Mouse (Mus musculus) hindbrain, embryonic 15.5 days (tissue): ENCODE results near the gene Ube2dnl2. TPM values are rescaled to one million over a fixed set of nuclear protein-coding genes. Genes with fewer than 3 reads are reported as not detected.

ENCODE experiments used
- ATAC-seq: fragments of 200-750 bp; cut with Nextera tagmentation; 2 replicates; pipeline ENCODE4 v1.8.0; 2017; ENCODE audit warnings: low read depth, moderate number of reproducible peaks, moderate TSS enrichment; ENCODE audit not compliant: low FRiP score
- H3K27ac ChIP-seq: fragments of 300-500 bp; sonication (generic); replicated peaks from 2 replicates; pipeline ENCODE4 v1.5.1; 2015; ENCODE audit warnings: mild to moderate bottlenecking, inconsistent platforms
- H3K27me3 ChIP-seq: fragments of 300-500 bp; sonication (generic); 2 replicates; pipeline ENCODE4 v1.6.1; 2015; ENCODE audit warnings: control low read depth, inconsistent platforms
- H3K36me3 ChIP-seq: fragments of 300-500 bp; sonication (generic); 2 replicates; pipeline ENCODE4 v1.6.1; 2015; ENCODE audit warnings: control low read depth, inconsistent platforms
- H3K4me1 ChIP-seq: fragments of 300-500 bp; sonication (generic); replicated peaks from 2 replicates; pipeline ENCODE4 v1.6.1; 2015; ENCODE audit warnings: control low read depth, inconsistent platforms
- H3K4me2 ChIP-seq: fragments of 300-500 bp; sonication (generic); 2 replicates; pipeline ENCODE4 v1.6.1; 2015; ENCODE audit warnings: moderate library complexity, mild to moderate bottlenecking, inconsistent platforms
- H3K4me3 ChIP-seq: fragments of 300-500 bp; sonication (generic); 2 replicates; pipeline ENCODE4 v1.5.1; 2015; ENCODE audit warnings: mild to moderate bottlenecking, inconsistent platforms
- H3K9ac ChIP-seq: fragments of 300-500 bp; sonication (generic); 2 replicates; pipeline ENCODE4 v1.6.1; 2015; ENCODE audit warnings: inconsistent platforms
- H3K9me3 ChIP-seq: fragments of 300-500 bp; sonication (generic); 2 replicates; pipeline ENCODE4 v1.6.1; 2016; ENCODE audit warnings: control low read depth, inconsistent platforms
- whole genome bisulfite sequencing: fragments of 180-500 bp; shearing (Covaris S2); methylation state at CpG from one replicate; pipeline ENCODE4 v1.1.7; 2015; 5-methylcytosine and 5-hydroxymethylcytosine counted together
- polyA plus RNA-seq: library from polyadenylated mRNA; unstranded; fragments of >200 nt; fragmentation: Nextera tagmentation; extraction: Ambion mirVana; gene quantifications from 2 replicates; pipeline ENCODE4 v1.2.1, GENCODE M21; 2015

The Ube2dnl2 gene
- polyA plus RNA-seq: not detected in 2 replicates

DNA sequence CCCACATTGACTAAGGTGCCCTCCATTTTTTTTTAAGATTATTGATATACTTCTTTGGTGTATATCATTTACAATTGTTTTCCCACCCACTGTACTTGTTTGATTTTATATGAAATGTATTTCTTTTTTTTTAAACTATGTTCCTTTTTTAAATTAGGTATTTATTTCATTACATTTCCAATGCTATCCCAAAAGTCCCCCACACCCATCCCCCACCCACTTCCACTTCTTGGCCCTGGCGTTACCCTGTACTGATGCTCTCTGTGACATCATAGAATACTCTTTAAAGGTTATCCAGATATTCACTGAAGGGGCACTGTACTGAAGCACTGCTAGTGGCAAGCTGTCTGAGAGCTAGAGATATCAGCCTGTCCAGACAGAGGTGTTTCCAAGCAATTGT is at the start of gene Ube2dnl2:
Ube2dnl2 (plus strand) TSS at position 301 of the 400 bp plus-strand sequence.
- Histone ChIP-seq H3K27me3 (no peaks in the 10 kb centered on the region), H3K4me1 (no peaks in the 10 kb centered on the region), H3K36me3 (no peaks in the 10 kb centered on the region), H3K4me3 (no peak within 1 kb of the TSS), H3K9me3 (no peaks in the 10 kb centered on the region), H3K9ac (no peak within 1 kb of the TSS), H3K4me2 (no peak within 1 kb of the TSS), H3K27ac (no peak within 1 kb of the TSS)
- 90% methylated on average over 1 of the region's 1 CpGs for WGBS
- ATAC-seq: no peak

- Histone ChIP-seq H3K4me2 (no peak overlapping the region), H3K4me3 (no peak overlapping the region), H3K27ac (no peak overlapping the region), H3K27me3 (no peaks in the 10 kb centered on the region), H3K9ac (no peak overlapping the region), H3K36me3 (no peaks in the 10 kb centered on the region), H3K4me1 (no peaks in the 10 kb centered on the region), H3K9me3 (no peaks in the 10 kb centered on the region)
- ATAC-seq: no peak
Measured at GRCm38 (mm10) chrX:114895489-114895888, 11.9 kb upstream of the Ube2dnl2 start.

- Histone ChIP-seq H3K27ac (no peak overlapping the region), H3K4me3 (no peak overlapping the region), H3K27me3 (no peaks in the 10 kb centered on the region), H3K4me2 (no peak overlapping the region), H3K4me1 (no peaks in the 10 kb centered on the region), H3K9ac (no peak overlapping the region), H3K9me3 (no peaks in the 10 kb centered on the region), H3K36me3 (no peaks in the 10 kb centered on the region)
- no peak for ATAC-seq
- WGBS: 90% methylated on average over 3 of the region's 3 CpGs
Measured at GRCm38 (mm10) chrX:114897506-114897905, 9.9 kb upstream of the Ube2dnl2 start.

DNA sequence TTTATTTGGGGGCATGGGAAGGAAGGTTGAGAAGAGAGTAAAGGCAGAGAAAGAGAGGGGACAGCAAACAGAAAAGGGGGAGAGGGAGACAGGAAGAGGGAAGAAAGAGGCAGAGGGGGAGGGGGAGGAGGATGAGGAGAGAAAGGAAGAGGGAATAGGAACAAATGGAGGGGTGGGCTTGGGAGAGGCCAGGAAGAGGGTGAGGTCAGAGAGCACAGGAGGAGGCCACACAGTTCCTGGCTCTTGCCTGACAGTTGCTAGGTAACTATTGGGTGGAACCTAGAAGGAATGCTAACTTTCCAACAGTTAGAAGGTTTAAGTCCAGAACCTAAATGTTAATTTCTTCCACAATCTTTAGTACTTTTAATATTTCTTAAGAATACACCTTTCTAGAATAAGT is 4.0 kb upstream of the Ube2dnl2 start:
- no peaks in the 10 kb centered on the region for H3K36me3 ChIP-seq
- no peak overlapping the region for H3K4me3 ChIP-seq
- no peaks in the 10 kb centered on the region for H3K27me3 ChIP-seq
- H3K9ac ChIP-seq: no peak overlapping the region
- H3K4me2 ChIP-seq: no peak overlapping the region
- H3K4me1 ChIP-seq: no peaks in the 10 kb centered on the region
- no peaks in the 10 kb centered on the region for H3K9me3 ChIP-seq
- no peak overlapping the region for H3K27ac ChIP-seq
- ATAC-seq: no peak

DNA sequence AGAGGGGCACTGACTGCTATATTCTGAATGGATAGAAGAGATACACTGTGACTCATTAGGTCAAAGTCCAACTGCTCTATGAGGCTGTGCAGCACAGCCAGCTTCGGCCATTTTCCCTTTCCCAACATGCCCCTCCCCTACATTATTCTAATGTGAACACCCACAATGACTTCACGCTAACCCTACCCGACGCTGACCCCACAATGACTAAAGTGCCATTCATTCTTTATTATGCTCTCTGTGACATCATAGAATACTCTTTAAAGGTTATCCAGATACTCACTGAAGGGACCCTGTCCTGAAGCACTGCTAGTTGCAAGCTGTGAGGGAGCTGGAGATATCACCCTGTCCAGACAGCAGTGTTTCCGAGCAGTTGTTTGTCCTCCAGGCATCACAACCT is 2.7 kb upstream of the Ube2dnl2 start, which contains the start of gene Ube2dnl1:
Ube2dnl1 (plus strand) TSS at position 301 of the 400 bp plus-strand sequence.
- H3K4me2 ChIP-seq: no peak within 1 kb of the TSS
- no peaks in the 10 kb centered on the region for H3K36me3 ChIP-seq
- no peaks in the 10 kb centered on the region for H3K4me1 ChIP-seq
- ATAC-seq: no peak
- no peaks in the 10 kb centered on the region for H3K9me3 ChIP-seq
- no peak within 1 kb of the TSS for H3K27ac ChIP-seq
- WGBS: 83% methylated on average over 5 of the region's 5 CpGs
- no peaks in the 10 kb centered on the region for H3K27me3 ChIP-seq
- no peak within 1 kb of the TSS for H3K4me3 ChIP-seq
- H3K9ac ChIP-seq: no peak within 1 kb of the TSS

DNA sequence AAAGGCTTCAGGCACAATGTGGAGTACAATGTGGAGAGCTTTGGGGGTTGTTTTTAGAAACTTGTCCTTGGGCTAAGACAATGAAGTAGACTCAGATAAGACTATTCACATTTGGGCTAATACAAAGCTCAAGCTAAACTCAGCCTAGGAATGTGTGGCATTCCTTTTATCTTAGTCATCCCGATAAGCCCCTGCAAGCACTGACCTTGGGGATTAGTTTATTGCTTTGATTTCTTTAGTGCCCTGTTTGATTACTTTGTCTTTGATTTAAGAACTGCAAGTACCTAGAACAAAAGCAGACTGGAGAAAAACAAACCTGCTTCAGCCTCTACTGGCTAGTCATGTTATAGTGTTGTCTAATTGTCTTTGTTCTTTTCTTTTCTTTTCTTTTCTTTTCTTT is 47.7 kb downstream of the Ube2dnl2 start:
- ATAC-seq: no peak
- 29% methylated on average over 1 of the region's 1 CpGs for WGBS
- no peak overlapping the region for H3K9ac ChIP-seq
- no peak overlapping the region for H3K4me2 ChIP-seq
- no peaks in the 10 kb centered on the region for H3K9me3 ChIP-seq
- no peaks in the 10 kb centered on the region for H3K4me1 ChIP-seq
- H3K27me3 ChIP-seq: no peaks in the 10 kb centered on the region
- H3K4me3 ChIP-seq: no peak overlapping the region
- no peaks in the 10 kb centered on the region for H3K36me3 ChIP-seq
- no peak overlapping the region for H3K27ac ChIP-seq

Other genes starting within 250 kb of the Ube2dnl2 start
- gene Ube2dnl1, start 2.6 kb upstream of the Ube2dnl2 start, polyA plus RNA-seq: not detected in 2 replicates